Mouse (Mus musculus): Measurements from ENCODE around the gene Setd1a. TPM values are rescaled to one million over a fixed set of nuclear protein-coding genes. Genes with fewer than 3 reads are reported as not detected.

Gene Setd1a
- total and polyA plus RNA-seq, 3 experiments: 8.6 to 18.5 (median 16.3) TPM

DNA sequence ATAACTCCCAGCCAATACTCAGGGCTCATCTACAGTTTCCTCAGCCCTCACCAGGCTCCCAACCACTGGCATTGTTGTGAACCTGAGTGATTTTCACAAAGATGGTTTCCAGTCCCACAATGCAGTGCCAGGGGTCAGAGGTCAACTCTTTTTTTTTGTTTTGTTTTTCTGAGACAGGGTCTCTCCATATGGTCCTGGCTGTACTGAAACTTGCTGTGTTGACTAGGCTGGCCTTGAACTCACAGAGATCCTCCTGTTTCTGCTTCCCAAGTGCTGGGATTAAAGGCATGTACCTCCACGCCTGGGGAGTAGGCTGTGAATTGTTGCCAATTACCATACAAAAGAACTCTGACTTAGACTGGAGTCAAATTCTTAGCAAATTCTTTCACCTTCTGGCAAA, 33.4 kb downstream of the Setd1a start:
- no peak overlapping the region for H3K4me3 ChIP-seq
- WGBS: 100% methylated on average over 1 of the region's 1 CpGs
- H3K9ac ChIP-seq (ENCODE audit: low read depth, low read length): no peak overlapping the region
- no peak overlapping the region for H3K27ac ChIP-seq
- intact Hi-C loops (cut with DNase I): loop anchor here (10.0 kb wide), 1 partner anchor 395 kb away; the partner anchor contains the start of gene Cox6a2
- TF ChIP-seq CTCF (IDR thresholded peaks at IDR 0.05): no peak
- TF ChIP-seq POLR2A (IDR thresholded peaks at IDR 0.05; ENCODE audit: insufficient read depth, low read depth, low read length): no peak
- TF ChIP-seq EP300 (IDR thresholded peaks at IDR 0.05; ENCODE audit: insufficient read depth, low read depth, low read length): no peak
- H3K4me1 ChIP-seq (ENCODE audit: control insufficient read depth, insufficient read depth, low read length): peaks cover 7% of the 10 kb centered on the region
- no peaks in the 10 kb centered on the region for H3K36me3 ChIP-seq (ENCODE audit: control insufficient read depth, insufficient read depth, low read length)
- no peaks in the 10 kb centered on the region for H3K79me2 ChIP-seq (replicated peaks; ENCODE audit: control insufficient read depth, insufficient read depth, low read length)
- H3K27me3 ChIP-seq (ENCODE audit: control insufficient read depth, insufficient read depth, low read length): no peaks in the 10 kb centered on the region
- no peak for DNase-seq

DNA sequence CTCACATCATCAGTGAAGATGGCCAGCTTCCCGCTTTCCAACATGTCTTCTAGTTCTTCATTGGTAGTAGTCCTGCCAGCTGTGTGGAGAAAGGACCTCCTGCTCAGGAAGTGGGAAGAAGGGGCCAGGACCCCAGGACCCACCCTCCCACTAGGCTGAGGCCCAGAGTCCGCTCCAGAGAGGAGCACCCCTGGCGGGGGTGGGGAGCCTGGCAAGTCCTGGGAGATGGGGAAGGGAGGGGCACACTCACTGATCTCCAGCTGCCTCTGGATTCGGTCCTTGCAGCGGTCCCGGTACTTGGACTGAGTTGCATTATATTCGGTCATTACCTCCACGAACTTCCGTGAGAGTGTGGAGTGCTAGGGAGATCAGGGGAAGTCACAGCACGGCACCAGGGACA, 34.2 kb downstream of the Setd1a start:
- peaks cover 10% of the 10 kb centered on the region for H3K4me1 ChIP-seq (ENCODE audit: control insufficient read depth, insufficient read depth, low read length)
- H3K27me3 ChIP-seq (ENCODE audit: control insufficient read depth, insufficient read depth, low read length): no peaks in the 10 kb centered on the region
- no peaks in the 10 kb centered on the region for H3K79me2 ChIP-seq (replicated peaks; ENCODE audit: control insufficient read depth, insufficient read depth, low read length)
- TF ChIP-seq EP300 (IDR thresholded peaks at IDR 0.05; ENCODE audit: insufficient read depth, low read depth, low read length) (no peak), POLR2A (IDR thresholded peaks at IDR 0.05; ENCODE audit: insufficient read depth, low read depth, low read length) (no peak), CTCF (IDR thresholded peaks at IDR 0.05) (no peak)
- no peak for DNase-seq
- 91% methylated on average over 10 of the region's 10 CpGs for WGBS
- no peaks in the 10 kb centered on the region for H3K36me3 ChIP-seq (ENCODE audit: control insufficient read depth, insufficient read depth, low read length)
- intact Hi-C loops (cut with DNase I): loop anchor here (10.0 kb wide), 1 partner anchor 394 kb away; the partner anchor contains the start of gene Cox6a2
- H3K9ac ChIP-seq (ENCODE audit: low read depth, low read length): no peak overlapping the region
- no peak overlapping the region for H3K4me3 ChIP-seq
- H3K27ac ChIP-seq: no peak overlapping the region

DNA sequence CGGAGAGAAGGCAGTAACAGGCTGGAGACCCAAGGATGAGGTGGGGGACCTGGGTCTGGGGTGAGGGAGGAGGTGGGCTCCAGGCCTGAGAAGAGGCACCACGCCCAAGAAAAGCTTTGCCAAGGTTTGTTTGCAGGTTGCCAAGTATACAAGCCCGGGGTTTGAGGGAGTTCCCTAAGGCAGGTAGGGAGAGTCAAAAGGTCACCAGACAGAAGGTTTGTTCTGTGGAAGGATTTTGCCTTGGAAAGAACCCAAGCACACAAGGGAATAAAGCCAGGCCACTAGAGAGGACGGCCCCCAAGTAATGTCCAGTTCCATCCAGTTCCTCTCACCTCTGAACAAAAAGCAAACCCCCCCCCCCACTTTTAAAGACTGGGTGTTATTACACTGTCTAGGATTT, 34.8 kb downstream of the Setd1a start:
- H3K36me3 ChIP-seq (ENCODE audit: control insufficient read depth, insufficient read depth, low read length): no peaks in the 10 kb centered on the region
- intact Hi-C loops (cut with DNase I): loop anchor here (10.0 kb wide), 1 partner anchor 394 kb away; the partner anchor contains the start of gene Cox6a2
- whole genome bisulfite sequencing: 69% methylated on average over 4 of the region's 4 CpGs
- H3K4me1 ChIP-seq (ENCODE audit: control insufficient read depth, insufficient read depth, low read length): peaks cover 10% of the 10 kb centered on the region
- no peak for DNase-seq
- H3K27ac ChIP-seq: no peak overlapping the region
- H3K4me3 ChIP-seq: no peak overlapping the region
- TF ChIP-seq EP300 (IDR thresholded peaks at IDR 0.05; ENCODE audit: insufficient read depth, low read depth, low read length) (no peak), POLR2A (IDR thresholded peaks at IDR 0.05; ENCODE audit: insufficient read depth, low read depth, low read length) (no peak)
- H3K9ac ChIP-seq (ENCODE audit: low read depth, low read length): no peak overlapping the region
- H3K27me3 ChIP-seq (ENCODE audit: control insufficient read depth, insufficient read depth, low read length): no peaks in the 10 kb centered on the region
- no peaks in the 10 kb centered on the region for H3K79me2 ChIP-seq (replicated peaks; ENCODE audit: control insufficient read depth, insufficient read depth, low read length)

DNA sequence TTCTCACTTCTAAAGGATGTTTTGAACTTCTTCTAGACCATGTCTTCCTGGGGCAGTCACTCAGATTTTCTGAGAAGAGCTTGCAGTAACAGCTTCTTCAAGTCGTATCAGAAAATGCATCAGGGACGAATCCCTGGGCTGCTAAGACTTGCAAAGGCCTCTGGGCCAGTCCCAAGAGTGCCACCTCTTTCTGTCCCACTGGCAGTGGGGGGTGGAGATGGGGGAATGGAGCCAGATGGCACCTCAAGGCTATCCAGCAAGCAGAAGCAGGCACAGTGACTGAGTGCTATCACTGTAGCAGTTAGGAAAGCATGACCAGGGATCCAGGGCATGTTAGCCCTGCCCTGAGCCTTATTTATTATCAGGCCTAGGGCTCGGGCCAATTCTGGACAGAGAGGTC, 35.8 kb downstream of the Setd1a start:
- H3K27ac ChIP-seq: peak overlapping the region; percentile 9; the same call in 1 of the 2 replicates
- 63% methylated on average over 3 of the region's 3 CpGs for WGBS
- intact Hi-C loops (cut with DNase I): loop anchor here (10.0 kb wide), 1 partner anchor 393 kb away; the partner anchor contains the start of gene Cox6a2
- no peak for TF ChIP-seq CTCF (IDR thresholded peaks at IDR 0.05)
- no peak for TF ChIP-seq EP300 (IDR thresholded peaks at IDR 0.05; ENCODE audit: insufficient read depth, low read depth, low read length)
- TF ChIP-seq POLR2A (IDR thresholded peaks at IDR 0.05; ENCODE audit: insufficient read depth, low read depth, low read length): no peak
- no peak for DNase-seq
- no peaks in the 10 kb centered on the region for H3K27me3 ChIP-seq (ENCODE audit: control insufficient read depth, insufficient read depth, low read length)
- H3K4me1 ChIP-seq (ENCODE audit: control insufficient read depth, insufficient read depth, low read length): peaks cover 10% of the 10 kb centered on the region
- H3K36me3 ChIP-seq (ENCODE audit: control insufficient read depth, insufficient read depth, low read length): no peaks in the 10 kb centered on the region
- no peak overlapping the region for H3K9ac ChIP-seq (ENCODE audit: low read depth, low read length)
- H3K79me2 ChIP-seq (replicated peaks; ENCODE audit: control insufficient read depth, insufficient read depth, low read length): no peaks in the 10 kb centered on the region
- no peak overlapping the region for H3K4me3 ChIP-seq

DNA sequence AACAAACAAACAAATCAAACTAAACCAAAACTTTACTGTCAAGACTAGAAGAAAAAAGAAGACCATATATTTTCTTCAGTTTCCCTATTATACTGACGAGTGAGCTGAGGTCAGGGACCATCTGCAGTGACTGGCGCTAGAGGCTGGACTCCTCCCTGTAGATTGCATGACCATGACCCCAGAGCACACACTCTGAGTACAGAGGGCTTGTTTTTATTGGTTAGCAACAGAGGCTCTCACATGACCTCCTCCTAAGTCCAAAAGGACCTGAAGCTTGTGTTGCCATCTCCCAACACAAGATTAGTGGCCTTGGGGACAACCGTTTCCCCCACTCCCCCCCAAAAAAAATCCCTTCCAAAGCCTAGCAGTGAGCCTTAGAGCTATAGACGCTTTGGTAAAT, 37.4 kb downstream of the Setd1a start:
- 14% methylated on average over 4 of the region's 4 CpGs for WGBS
- TF ChIP-seq CTCF (IDR thresholded peaks at IDR 0.05) (no peak), POLR2A (IDR thresholded peaks at IDR 0.05; ENCODE audit: insufficient read depth, low read depth, low read length) (0 out of 2 replicates have a peak, but pooled peaks have one; percentile 8), EP300 (IDR thresholded peaks at IDR 0.05; ENCODE audit: insufficient read depth, low read depth, low read length) (0 out of 2 replicates have a peak, but pooled peaks have one; percentile 23)
- DNase-seq: no peak
- H3K27ac ChIP-seq: peak overlapping the region; percentile 83
- intact Hi-C loops (cut with DNase I): loop anchor here (1.0 to 10.0 kb wide), 2 partner anchors 14 to 391 kb away; partner anchors contain the start of genes Cox6a2 and Hsd3b7
- no peaks in the 10 kb centered on the region for H3K27me3 ChIP-seq (ENCODE audit: control insufficient read depth, insufficient read depth, low read length)
- peaks cover 10% of the 10 kb centered on the region for H3K4me1 ChIP-seq (ENCODE audit: control insufficient read depth, insufficient read depth, low read length)
- H3K9ac ChIP-seq (ENCODE audit: low read depth, low read length): peak overlapping the region; percentile 54
- no peaks in the 10 kb centered on the region for H3K79me2 ChIP-seq (replicated peaks; ENCODE audit: control insufficient read depth, insufficient read depth, low read length)
- peak overlapping the region; percentile 26 for H3K4me3 ChIP-seq
- H3K36me3 ChIP-seq (ENCODE audit: control insufficient read depth, insufficient read depth, low read length): no peaks in the 10 kb centered on the region

DNA sequence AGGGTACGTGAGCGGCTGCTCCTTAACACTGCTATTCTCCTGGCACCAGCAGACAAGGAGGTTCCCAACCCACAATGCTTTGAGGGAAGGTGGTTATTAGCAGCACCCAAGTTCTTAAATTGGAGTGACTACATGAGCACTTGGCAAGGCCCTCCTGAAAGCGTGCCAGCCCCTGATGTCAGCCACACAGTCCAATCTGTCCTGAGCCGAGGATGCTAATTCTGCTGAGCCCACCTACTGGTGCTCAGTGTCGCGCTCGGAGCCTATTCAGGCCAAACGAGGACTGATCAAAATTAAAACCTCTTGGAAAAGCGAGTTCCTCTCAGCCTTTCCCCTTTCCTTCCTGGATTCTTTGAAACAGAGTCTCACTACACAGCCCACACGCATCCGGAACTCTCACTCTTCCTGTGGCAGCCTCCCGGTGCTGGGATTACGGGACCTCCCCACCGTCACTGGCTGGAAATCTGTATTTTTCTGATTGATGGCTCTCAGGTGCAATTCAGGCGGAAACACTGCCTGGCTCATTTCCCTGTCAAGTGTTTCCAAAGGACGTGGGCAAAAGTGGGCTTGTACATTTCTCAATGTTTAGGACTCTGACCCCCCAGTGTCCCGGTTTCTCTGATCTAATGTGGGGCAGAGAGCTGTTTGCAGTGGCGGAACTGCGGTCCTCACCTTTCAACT, 37.9 kb downstream of the Setd1a start:
- Histone ChIP-seq H3K27me3 (ENCODE audit: control insufficient read depth, insufficient read depth, low read length) (no peaks in the 10 kb centered on the region), H3K4me3 (peak overlapping the region; percentile 26), H3K27ac (peak overlapping the region; percentile 83), H3K79me2 (replicated peaks; ENCODE audit: control insufficient read depth, insufficient read depth, low read length) (no peaks in the 10 kb centered on the region), H3K36me3 (ENCODE audit: control insufficient read depth, insufficient read depth, low read length) (no peaks in the 10 kb centered on the region), H3K9ac (ENCODE audit: low read depth, low read length) (peak overlapping the region; percentile 54), H3K4me1 (ENCODE audit: control insufficient read depth, insufficient read depth, low read length) (peaks cover 10% of the 10 kb centered on the region)
- WGBS: 30% methylated on average over 19 of the region's 19 CpGs
- peak; percentile 85 to 89 for DNase-seq
- 0 out of 2 replicates have a peak, but pooled peaks have one; percentile 2 for TF ChIP-seq EP300 (IDR thresholded peaks at IDR 0.05; ENCODE audit: insufficient read depth, low read depth, low read length)
- 0 out of 2 replicates have a peak, but pooled peaks have one; percentile 3 for TF ChIP-seq POLR2A (IDR thresholded peaks at IDR 0.05; ENCODE audit: insufficient read depth, low read depth, low read length)
- peak; percentile 12; the same call in 1 of the 2 replicates for TF ChIP-seq CTCF (IDR thresholded peaks at IDR 0.05)
- intact Hi-C loops (cut with DNase I): loop anchor here (1.0 to 10.0 kb wide), 2 partner anchors 14 to 390 kb away; partner anchors contain the start of genes Cox6a2 and Hsd3b7
